Mouse (Mus musculus) bone marrow, adult 2 months (tissue): ENCODE data around the gene Strn4.

ENCODE experiments used
- CTCF ChIP-seq: fragments of 200-500 bp; IDR thresholded peaks from 2 replicates; pipeline ENCODE4 v1.5.1; 2011; ENCODE audit warnings: low read length, control low read depth; ENCODE audit not compliant: control insufficient read depth, insufficient read depth
- POLR2A ChIP-seq: fragments of 200-500 bp; IDR thresholded peaks from 2 replicates; pipeline ENCODE4 v1.6.1; 2011; ENCODE audit warnings: low read depth, mild to moderate bottlenecking, control low read depth, low read length, borderline replicate concordance; ENCODE audit not compliant: control insufficient read depth

- TF ChIP-seq CTCF: peak; percentile 94
- TF ChIP-seq POLR2A: no peak
Observed at GRCm38 (mm10) chr7:16874190-16874589, 58.5 kb downstream of the Strn4 start.
